Mouse (Mus musculus) liver, embryonic 14.5 days (tissue): ENCODE data around the gene Shisa4.
A peak's percentile ranks its signal among the peaks of the same experiment; 100 is the strongest.

Experiments used
- CTCF ChIP-seq: IDR thresholded peaks from 2 replicates; pipeline ENCODE4 v1.5.1; 2016; ENCODE audit warnings: antibody characterized with exemption, low read depth, control low read depth
- EP300 ChIP-seq: IDR thresholded peaks from 2 replicates; pipeline ENCODE4 v1.6.1; 2016; ENCODE audit warnings: antibody characterized with exemption, low read depth

- TF ChIP-seq CTCF (0 out of 2 replicates have a peak, but pooled peaks have one; percentile 8), EP300 (no peak)
Measured at GRCm38 (mm10) chr1:135368982-135369381, 6.1 kb downstream of the Shisa4 start.
